Mouse (Mus musculus): ENCODE measurements around the gene Rsc1a1. TPM values are rescaled to one million over a fixed set of nuclear protein-coding genes. Genes with fewer than 3 reads are reported as not detected.

Gene Rsc1a1
- polyA plus RNA-seq, 1 experiment from 2014 or later, result not detected

DNA sequence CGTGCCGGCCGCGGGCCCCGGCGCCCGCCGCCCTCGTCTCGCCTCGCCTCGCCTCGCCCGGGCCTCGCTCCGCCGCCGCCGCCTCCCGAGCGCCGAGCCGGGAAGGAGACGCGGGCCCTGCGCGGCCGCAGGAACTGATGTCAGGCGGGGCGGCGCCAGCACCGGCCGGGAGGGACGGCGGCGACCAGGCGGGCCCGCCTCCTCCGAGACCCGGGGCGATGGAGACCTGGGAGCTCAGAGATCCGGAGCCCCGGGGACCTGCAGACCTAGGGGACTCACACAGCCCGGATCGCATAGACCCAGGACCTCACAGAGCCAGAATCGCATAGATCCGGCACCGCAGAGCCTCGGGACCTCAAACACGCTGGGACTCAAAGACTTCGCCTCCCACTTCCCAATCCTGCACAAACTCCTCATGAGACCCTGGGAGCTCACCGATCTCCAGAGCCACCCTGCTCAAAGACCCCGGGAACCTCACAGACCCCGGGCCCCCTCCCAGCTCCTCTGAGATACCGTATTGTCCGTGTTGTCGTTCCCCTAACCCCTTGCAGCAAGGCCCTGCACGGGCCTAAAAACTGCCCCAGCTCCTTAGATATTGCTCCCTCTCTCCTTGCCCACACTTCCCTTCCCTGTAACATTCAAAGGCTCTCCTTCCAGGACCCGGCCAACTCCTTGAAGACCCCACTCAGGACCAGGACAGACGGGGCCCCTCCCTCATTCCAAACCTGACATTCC, 21.2 kb downstream of the Rsc1a1 start:
- peak overlapping the region; percentile 82 for H3K27ac ChIP-seq
- peak overlapping the region; percentile 88 for H3K4me3 ChIP-seq (replicated peaks)
- peaks cover 22% of the 10 kb centered on the region for H3K4me1 ChIP-seq
- peaks cover 26% of the 10 kb centered on the region for H3K36me3 ChIP-seq
- H3K27me3 ChIP-seq, result no peaks in the 10 kb centered on the region
- WGBS, result under 1% methylated on average over 54 of the region's 60 CpGs
- peak; percentile 90 for ATAC-seq (replicated peaks; ENCODE audit: low FRiP score)
- no peaks in the 10 kb centered on the region for H3K9me3 ChIP-seq (replicated peaks)
- peak overlapping the region; percentile 91 for H3K9ac ChIP-seq
- H3K4me2 ChIP-seq, result peak overlapping the region; percentile 91

DNA sequence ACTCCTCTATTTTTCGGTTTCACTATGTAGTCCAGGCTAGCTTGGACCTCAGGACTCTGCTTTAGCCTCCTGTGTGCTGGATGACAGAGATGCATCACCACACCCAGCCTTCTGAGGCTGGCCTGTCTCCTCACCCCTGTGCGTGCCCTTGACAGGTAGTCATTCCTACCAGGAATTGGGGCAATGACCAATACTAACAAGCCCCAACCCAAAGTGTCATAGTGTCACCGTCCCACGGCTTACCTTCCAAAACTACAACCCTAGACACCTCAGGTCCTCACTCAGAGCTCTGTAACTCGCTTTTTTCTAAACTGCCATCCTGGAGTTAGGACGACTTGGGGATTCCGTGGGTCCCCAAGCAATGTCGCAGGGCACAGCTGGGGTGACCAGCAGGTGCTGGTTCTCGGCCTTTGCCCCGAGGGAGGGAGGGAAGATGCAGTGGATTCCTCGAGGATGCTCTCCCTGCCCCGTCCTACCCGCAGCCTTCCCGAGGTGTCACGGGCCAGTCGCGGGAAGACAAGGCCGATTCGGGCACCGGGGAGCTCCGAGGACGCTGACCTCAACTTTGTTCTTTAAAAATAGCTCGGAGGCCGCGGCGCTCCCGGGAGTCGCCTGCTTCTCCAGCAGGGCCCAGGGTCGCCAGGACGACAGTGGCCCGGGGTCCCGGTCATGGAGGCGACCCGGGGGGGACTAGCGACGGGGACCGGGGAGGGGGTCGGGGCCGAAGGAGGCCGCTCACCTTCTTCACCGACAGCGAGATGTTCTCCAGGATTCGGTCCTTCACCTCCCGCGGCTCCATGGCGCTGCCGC, 22.1 kb downstream of the Rsc1a1 start:
- peaks cover 33% of the 10 kb centered on the region for H3K36me3 ChIP-seq
- peak overlapping the region; percentile 82 for H3K27ac ChIP-seq
- peak overlapping the region; percentile 91 for H3K9ac ChIP-seq
- H3K4me1 ChIP-seq, result peaks cover 22% of the 10 kb centered on the region
- peak overlapping the region; percentile 88 for H3K4me3 ChIP-seq (replicated peaks)
- 5% methylated on average over 43 of the region's 47 CpGs for WGBS
- H3K27me3 ChIP-seq, result no peaks in the 10 kb centered on the region
- H3K4me2 ChIP-seq, result peak overlapping the region; percentile 91
- no peaks in the 10 kb centered on the region for H3K9me3 ChIP-seq (replicated peaks)
- peak; percentile 44; the same call in 1 of the 2 replicates for ATAC-seq (replicated peaks; ENCODE audit: low FRiP score)

- WGBS, result 90% methylated on average over 11 of the region's 11 CpGs
- H3K27me3 ChIP-seq, result no peaks in the 10 kb centered on the region
- H3K9me3 ChIP-seq (replicated peaks), result no peaks in the 10 kb centered on the region
- peaks cover 42% of the 10 kb centered on the region for H3K36me3 ChIP-seq
- ATAC-seq (replicated peaks; ENCODE audit: low FRiP score), result no peak
- peaks cover 22% of the 10 kb centered on the region for H3K4me1 ChIP-seq
- no peak overlapping the region for H3K9ac ChIP-seq
- no peak overlapping the region for H3K4me3 ChIP-seq (replicated peaks)
- H3K4me2 ChIP-seq, result no peak overlapping the region
- H3K27ac ChIP-seq, result no peak overlapping the region
These were observed 24.5 kb downstream of the Rsc1a1 start for GRCm38 (mm10) chr4:141660884-141661283.

- H3K27me3 ChIP-seq, result no peaks in the 10 kb centered on the region
- no peak overlapping the region for H3K27ac ChIP-seq
- H3K9me3 ChIP-seq (replicated peaks), result no peaks in the 10 kb centered on the region
- no peak overlapping the region for H3K4me3 ChIP-seq (replicated peaks)
- peaks cover 18% of the 10 kb centered on the region for H3K4me1 ChIP-seq
- 71% methylated on average over 4 of the region's 4 CpGs for WGBS
- no peak overlapping the region for H3K9ac ChIP-seq
- no peak overlapping the region for H3K4me2 ChIP-seq
- peaks cover 45% of the 10 kb centered on the region for H3K36me3 ChIP-seq
- ATAC-seq (replicated peaks; ENCODE audit: low FRiP score), result no peak
These were observed 25.7 kb downstream of the Rsc1a1 start for GRCm38 (mm10) chr4:141659739-141660138.

DNA sequence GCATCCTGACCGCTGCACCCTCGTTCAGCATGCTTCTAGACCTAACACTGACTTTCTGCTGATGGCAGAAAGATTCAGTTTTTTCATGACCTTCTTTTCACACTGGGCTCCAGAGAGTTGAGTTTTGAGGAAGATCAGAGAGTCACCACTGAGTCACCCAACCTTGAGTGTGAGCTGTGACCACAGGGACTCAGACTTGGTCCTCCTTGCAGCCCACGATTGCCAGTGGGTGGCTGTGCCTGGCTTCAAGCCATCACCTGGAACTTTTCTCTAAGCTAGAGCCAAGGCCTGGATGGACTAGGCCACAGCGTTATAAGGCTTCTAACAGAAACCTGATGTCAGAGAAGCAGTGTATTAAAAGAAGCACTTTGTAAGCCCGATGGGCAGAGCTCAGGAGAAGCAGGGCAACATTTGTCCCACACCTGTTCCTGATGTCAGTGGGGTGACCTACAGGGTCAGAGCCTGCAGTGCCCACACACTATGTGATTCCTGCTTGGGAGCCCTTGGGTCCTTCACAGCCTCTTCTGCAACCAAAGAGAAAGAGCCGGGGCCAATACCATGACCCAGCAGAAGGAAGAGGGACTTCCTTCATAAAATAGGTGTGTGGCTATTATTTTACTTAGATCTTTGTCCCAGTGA, 26.4 kb downstream of the Rsc1a1 start:
- no peak overlapping the region for H3K4me3 ChIP-seq (replicated peaks)
- 92% methylated on average over 6 of the region's 6 CpGs for WGBS
- ATAC-seq (replicated peaks; ENCODE audit: low FRiP score), result no peak
- H3K4me2 ChIP-seq, result no peak overlapping the region
- H3K9ac ChIP-seq, result no peak overlapping the region
- peaks cover 50% of the 10 kb centered on the region for H3K36me3 ChIP-seq
- H3K4me1 ChIP-seq, result peaks cover 13% of the 10 kb centered on the region
- no peaks in the 10 kb centered on the region for H3K27me3 ChIP-seq
- no peaks in the 10 kb centered on the region for H3K9me3 ChIP-seq (replicated peaks)
- H3K27ac ChIP-seq, result no peak overlapping the region

GRCm38 (mm10) chr4:141656932-141657331, 28.5 kb downstream of the Rsc1a1 start:
- no peaks in the 10 kb centered on the region for H3K4me1 ChIP-seq
- H3K27ac ChIP-seq, result no peak overlapping the region
- H3K4me3 ChIP-seq (replicated peaks), result no peak overlapping the region
- no peaks in the 10 kb centered on the region for H3K9me3 ChIP-seq (replicated peaks)
- H3K9ac ChIP-seq, result no peak overlapping the region
- 88% methylated on average over 8 of the region's 8 CpGs for WGBS
- no peak overlapping the region for H3K4me2 ChIP-seq
- H3K27me3 ChIP-seq, result no peaks in the 10 kb centered on the region
- no peak for ATAC-seq (replicated peaks; ENCODE audit: low FRiP score)
- peaks cover 65% of the 10 kb centered on the region for H3K36me3 ChIP-seq

- H3K4me3 ChIP-seq (replicated peaks), result no peak overlapping the region
- H3K27ac ChIP-seq, result 0 out of 2 replicates have a peak overlapping the region, but pooled peaks have one; percentile 13
- no peaks in the 10 kb centered on the region for H3K9me3 ChIP-seq (replicated peaks)
- ATAC-seq (replicated peaks; ENCODE audit: low FRiP score), result no peak
- no peak overlapping the region for H3K4me2 ChIP-seq
- no peaks in the 10 kb centered on the region for H3K4me1 ChIP-seq
- peaks cover 65% of the 10 kb centered on the region for H3K36me3 ChIP-seq
- no peaks in the 10 kb centered on the region for H3K27me3 ChIP-seq
- whole genome bisulfite sequencing, result 86% methylated on average over 12 of the region's 12 CpGs
- no peak overlapping the region for H3K9ac ChIP-seq
These were observed 29.3 kb downstream of the Rsc1a1 start for GRCm38 (mm10) chr4:141655908-141656608.

- H3K9me3 ChIP-seq (replicated peaks), result no peaks in the 10 kb centered on the region
- no peak for ATAC-seq (replicated peaks; ENCODE audit: low FRiP score)
- no peak overlapping the region for H3K4me3 ChIP-seq (replicated peaks)
- H3K4me1 ChIP-seq, result 0 out of 2 replicates have a peak, but pooled peaks cover 3% of the 10 kb centered on the region
- no peaks in the 10 kb centered on the region for H3K27me3 ChIP-seq
- no peak overlapping the region for H3K4me2 ChIP-seq
- 88% methylated on average over 6 of the region's 6 CpGs for WGBS
- H3K27ac ChIP-seq, result no peak overlapping the region
- H3K36me3 ChIP-seq, result peaks cover 50% of the 10 kb centered on the region
- H3K9ac ChIP-seq, result no peak overlapping the region
These were observed 30.9 kb downstream of the Rsc1a1 start for GRCm38 (mm10) chr4:141654509-141654908.

- H3K9ac ChIP-seq, result no peak overlapping the region
- no peak for ATAC-seq (replicated peaks; ENCODE audit: low FRiP score)
- H3K27me3 ChIP-seq, result no peaks in the 10 kb centered on the region
- H3K36me3 ChIP-seq, result peaks cover 46% of the 10 kb centered on the region
- no peak overlapping the region for H3K4me3 ChIP-seq (replicated peaks)
- no peaks in the 10 kb centered on the region for H3K9me3 ChIP-seq (replicated peaks)
- H3K27ac ChIP-seq, result no peak overlapping the region
- H3K4me2 ChIP-seq, result no peak overlapping the region
- H3K4me1 ChIP-seq, result 0 out of 2 replicates have a peak, but pooled peaks cover 3% of the 10 kb centered on the region
- WGBS, result 96% methylated on average over 13 of the region's 13 CpGs
These were observed 31.6 kb downstream of the Rsc1a1 start for GRCm38 (mm10) chr4:141653813-141654212.

GRCm38 (mm10) chr4:141653044-141653443, 32.4 kb downstream of the Rsc1a1 start:
- Histone ChIP-seq H3K27me3 (no peaks in the 10 kb centered on the region), H3K9me3 (replicated peaks) (no peaks in the 10 kb centered on the region), H3K4me3 (replicated peaks) (no peak overlapping the region), H3K4me1 (0 out of 2 replicates have a peak, but pooled peaks cover 3% of the 10 kb centered on the region), H3K4me2 (no peak overlapping the region), H3K36me3 (peaks cover 48% of the 10 kb centered on the region), H3K9ac (no peak overlapping the region), H3K27ac (no peak overlapping the region)
- ATAC-seq (replicated peaks; ENCODE audit: low FRiP score), result no peak
- WGBS, result 87% methylated on average over 8 of the region's 8 CpGs

DNA sequence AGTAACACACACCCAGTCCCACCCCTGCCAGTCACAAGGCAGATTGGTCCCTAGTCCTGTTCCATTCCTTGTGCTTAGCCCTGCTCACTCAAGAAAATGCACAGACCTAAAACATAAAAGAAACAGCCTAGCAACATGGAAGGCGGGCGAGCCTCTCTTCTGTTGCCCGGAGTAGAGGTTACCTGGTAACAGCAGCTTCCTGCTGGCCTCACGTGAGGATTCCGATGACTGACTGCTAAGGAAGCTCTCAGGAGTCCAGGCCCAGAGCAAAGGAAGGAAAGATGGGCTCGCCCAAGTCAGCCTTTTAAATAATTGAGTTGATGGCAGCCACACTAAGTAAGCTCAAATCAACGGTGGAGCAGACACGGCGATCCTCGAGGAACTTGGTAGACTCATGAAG, 33.5 kb downstream of the Rsc1a1 start:
- H3K27me3 ChIP-seq, result no peaks in the 10 kb centered on the region
- 87% methylated on average over 10 of the region's 10 CpGs for WGBS
- H3K9ac ChIP-seq, result no peak overlapping the region
- H3K4me3 ChIP-seq (replicated peaks), result no peak overlapping the region
- ATAC-seq (replicated peaks; ENCODE audit: low FRiP score), result no peak
- no peak overlapping the region for H3K27ac ChIP-seq
- no peak overlapping the region for H3K4me2 ChIP-seq
- H3K4me1 ChIP-seq, result 0 out of 2 replicates have a peak, but pooled peaks cover 3% of the 10 kb centered on the region
- H3K36me3 ChIP-seq, result peaks cover 48% of the 10 kb centered on the region
- no peaks in the 10 kb centered on the region for H3K9me3 ChIP-seq (replicated peaks)

All from kidney, embryonic 15.5 days (tissue).